Mouse (Mus musculus) lung, embryonic 14.5 days (tissue): ENCODE measurements around the gene Lep. TPM values are rescaled to one million over a fixed set of nuclear protein-coding genes. Genes with fewer than 3 reads are reported as not detected.
A peak's percentile ranks its signal among the peaks of the same experiment; 100 is the strongest.

Experiments
- ATAC-seq: fragments of 200-750 bp; cut with Nextera tagmentation; 2 replicates; pipeline ENCODE4 v1.8.0; 2017; ENCODE audit warnings: mild to moderate bottlenecking, moderate TSS enrichment, moderate library complexity; ENCODE audit not compliant: insufficient read depth
- DNase-seq: peaks from one replicate; pipeline ENCODE4 v3.0.0-alpha.2; 2015
- H3K27ac ChIP-seq: fragments of 300-500 bp; sonication (generic); 2 replicates; pipeline ENCODE4 v1.5.1; 2014; ENCODE audit warnings: low read depth, mild to moderate bottlenecking, moderate library complexity
- H3K27me3 ChIP-seq: fragments of 300-500 bp; sonication (generic); 2 replicates; pipeline ENCODE4 v1.6.1; 2014; ENCODE audit warnings: low read length, control low read depth; ENCODE audit not compliant: insufficient read depth
- H3K36me3 ChIP-seq: fragments of 300-500 bp; sonication (generic); 2 replicates; pipeline ENCODE4 v1.6.1; 2014; ENCODE audit warnings: control low read depth; ENCODE audit not compliant: insufficient read depth
- H3K4me1 ChIP-seq: fragments of 300-500 bp; sonication (generic); 2 replicates; pipeline ENCODE4 v1.6.1; 2014; ENCODE audit warnings: antibody characterized with exemption, control low read depth; ENCODE audit not compliant: insufficient read depth
- H3K4me2 ChIP-seq: fragments of 300-500 bp; sonication (generic); 2 replicates; pipeline ENCODE4 v1.6.1; 2014; ENCODE audit warnings: mild to moderate bottlenecking
- H3K4me3 ChIP-seq: fragments of 300-500 bp; sonication (generic); 2 replicates; pipeline ENCODE4 v1.5.1; 2014; ENCODE audit warnings: low read depth, low read length
- H3K9ac ChIP-seq: fragments of 300-500 bp; sonication (generic); 2 replicates; pipeline ENCODE4 v1.6.1; 2014
- H3K9me3 ChIP-seq: fragments of 300-500 bp; sonication (generic); 2 replicates; pipeline ENCODE4 v1.6.1; 2016; ENCODE audit warnings: low read depth, low read length, control low read depth
- CTCF ChIP-seq: IDR thresholded peaks from 2 replicates; pipeline ENCODE4 v1.5.1; 2016; ENCODE audit warnings: antibody characterized with exemption, low read depth
- WGBS: fragments of 180-500 bp; shearing (Covaris S2); extraction: QIAGEN DNeasy Blood & Tissue Kit; methylation state at CpG from one replicate; pipeline ENCODE4 v1.1.7; 2014; 5-methylcytosine and 5-hydroxymethylcytosine counted together
- polyA plus RNA-seq: library from polyadenylated mRNA; unstranded; fragments of >200 nt; fragmentation: Nextera tagmentation; extraction: Ambion mirVana; gene quantifications from 2 replicates; pipeline ENCODE4 v1.2.1, GENCODE M21; 2014

Gene Lep
- polyA plus RNA-seq, 1 experiment from 2014 or later: not detected

- H3K27ac ChIP-seq: no peak overlapping the region
- H3K4me3 ChIP-seq: no peak overlapping the region
- H3K9ac ChIP-seq: no peak overlapping the region
- TF ChIP-seq CTCF: peak; percentile 21; the same call in 1 of the 2 replicates
- no peaks in the 10 kb centered on the region; the same call in 1 of the 2 replicates for H3K9me3 ChIP-seq
- H3K27me3 ChIP-seq: no peaks in the 10 kb centered on the region
- 52% methylated on average over 11 of the region's 11 CpGs for WGBS
- DNase-seq (no peak), ATAC-seq (no peak)
- H3K36me3 ChIP-seq: no peaks in the 10 kb centered on the region
- H3K4me1 ChIP-seq: no peaks in the 10 kb centered on the region
- no peak overlapping the region for H3K4me2 ChIP-seq
Observed at GRCm38 (mm10) chr6:29092904-29093303, 32.9 kb downstream of the Lep start.

- WGBS: 39% methylated on average over 14 of the region's 14 CpGs
- H3K27ac ChIP-seq: no peak overlapping the region
- no peaks in the 10 kb centered on the region for H3K36me3 ChIP-seq
- H3K9me3 ChIP-seq: no peaks in the 10 kb centered on the region
- no peak overlapping the region for H3K4me3 ChIP-seq
- TF ChIP-seq CTCF: no peak
- H3K4me2 ChIP-seq: no peak overlapping the region
- no peaks in the 10 kb centered on the region for H3K4me1 ChIP-seq
- ATAC-seq (no peak), DNase-seq (no peak)
- no peaks in the 10 kb centered on the region for H3K27me3 ChIP-seq
- no peak overlapping the region for H3K9ac ChIP-seq
Observed at GRCm38 (mm10) chr6:29099536-29100170, 39.6 kb downstream of the Lep start.

- ATAC-seq (no peak), DNase-seq (no peak)
- Histone ChIP-seq H3K27me3 (no peaks in the 10 kb centered on the region), H3K4me3 (no peak overlapping the region), H3K4me1 (no peaks in the 10 kb centered on the region), H3K27ac (no peak overlapping the region), H3K9ac (no peak overlapping the region), H3K4me2 (no peak overlapping the region), H3K36me3 (no peaks in the 10 kb centered on the region), H3K9me3 (no peaks in the 10 kb centered on the region)
- 9% methylated on average over 3 of the region's 3 CpGs for WGBS
- no peak for TF ChIP-seq CTCF
Observed at GRCm38 (mm10) chr6:29100423-29100822, 40.4 kb downstream of the Lep start.

- no peak overlapping the region for H3K9ac ChIP-seq
- H3K4me2 ChIP-seq: no peak overlapping the region
- H3K36me3 ChIP-seq: no peaks in the 10 kb centered on the region
- H3K27me3 ChIP-seq: no peaks in the 10 kb centered on the region
- H3K4me3 ChIP-seq: no peak overlapping the region
- H3K27ac ChIP-seq: no peak overlapping the region
- no peak for TF ChIP-seq CTCF
- H3K4me1 ChIP-seq: no peaks in the 10 kb centered on the region
- ATAC-seq (no peak), DNase-seq (no peak)
- 69% methylated on average over 9 of the region's 9 CpGs for WGBS
- H3K9me3 ChIP-seq: no peaks in the 10 kb centered on the region
Observed at GRCm38 (mm10) chr6:29101248-29101864, 41.3 kb downstream of the Lep start.

GRCm38 (mm10) chr6:29108376-29108775 is 48.4 kb downstream of the Lep start:
- Histone ChIP-seq H3K4me2 (no peak overlapping the region), H3K27ac (no peak overlapping the region), H3K27me3 (no peaks in the 10 kb centered on the region), H3K4me1 (no peaks in the 10 kb centered on the region), H3K4me3 (no peak overlapping the region), H3K9me3 (peaks cover 13% of the 10 kb centered on the region; the same call in 1 of the 2 replicates), H3K9ac (no peak overlapping the region), H3K36me3 (no peaks in the 10 kb centered on the region)
- no peak for ATAC-seq
- TF ChIP-seq CTCF: no peak
- WGBS: 67% methylated on average over 1 of the region's 1 CpGs
- no peak for DNase-seq

GRCm38 (mm10) chr6:29111501-29111900 is 51.5 kb downstream of the Lep start:
- Histone ChIP-seq H3K4me3 (no peak overlapping the region), H3K4me2 (no peak overlapping the region), H3K9me3 (peaks cover 13% of the 10 kb centered on the region; the same call in 1 of the 2 replicates), H3K4me1 (no peaks in the 10 kb centered on the region), H3K36me3 (no peaks in the 10 kb centered on the region), H3K9ac (no peak overlapping the region), H3K27ac (no peak overlapping the region), H3K27me3 (no peaks in the 10 kb centered on the region)
- DNase-seq (no peak), ATAC-seq (no peak)
- WGBS: 86% methylated on average over 4 of the region's 4 CpGs
- TF ChIP-seq CTCF: no peak

- WGBS: 56% methylated on average over 7 of the region's 7 CpGs
- ATAC-seq (no peak), DNase-seq (no peak)
- no peak overlapping the region for H3K4me3 ChIP-seq
- peaks cover 13% of the 10 kb centered on the region; the same call in 1 of the 2 replicates for H3K9me3 ChIP-seq
- H3K27ac ChIP-seq: no peak overlapping the region
- H3K9ac ChIP-seq: no peak overlapping the region
- no peaks in the 10 kb centered on the region for H3K36me3 ChIP-seq
- no peak for TF ChIP-seq CTCF
- H3K27me3 ChIP-seq: no peaks in the 10 kb centered on the region
- H3K4me1 ChIP-seq: no peaks in the 10 kb centered on the region
- no peak overlapping the region for H3K4me2 ChIP-seq
Observed at GRCm38 (mm10) chr6:29115756-29116155, 55.7 kb downstream of the Lep start.
